Mouse (Mus musculus): ENCODE data around the gene Cnpy1.

- TF ChIP-seq CTCF (IDR thresholded peaks at IDR 0.05; ENCODE audit: control insufficient read depth, insufficient read depth, insufficient replicate concordance, low read depth, low read length) = no peak
- no peak for TF ChIP-seq POLR2A (IDR thresholded peaks at IDR 0.05; ENCODE audit: control insufficient read depth, low read depth, low read length)
Measured at GRCm38 (mm10) chr5:28241423-28241822, 4.2 kb downstream of the Cnpy1 start.

Measured in testis, adult 2 months (tissue).